Mouse (Mus musculus) MEL (cell line): ENCODE measurements at regions not wholly inside any gene's neighbourhood (a gene's known extent, or its start where the extent isn't known, plus 50 kb on each side); places are given as distances from the start of the nearest gene placed in this dataset.

Source experiments
- DNase-seq: peaks from one replicate; pipeline ENCODE4 v3.0.0; 2011; ENCODE audit warnings: low read depth, low spot score
- H3K27ac ChIP-seq: 2 replicates; pipeline ENCODE4 v1.5.1; 2012; ENCODE audit warnings: low read depth, mild to moderate bottlenecking, control low read depth, low read length, moderate library complexity; ENCODE audit not compliant: control insufficient read depth
- H3K27me3 ChIP-seq, 2 experiments: fragments of 150-350 bp in 1 of 2; sonication (generic) in 1 of 2; 2 replicates each; pipeline ENCODE4 v1.6.1; 2012; ENCODE audit warnings: low read length in 2 of 2, mild to moderate bottlenecking in 2 of 2, improper control_type of control experiment in 1 of 2, moderate library complexity in 1 of 2; ENCODE audit not compliant: insufficient read depth in 2 of 2, control insufficient read depth in 1 of 2
- H3K36me3 ChIP-seq, 2 experiments: 2 replicates each; pipeline ENCODE4 v1.6.1; 2012 to 2014; ENCODE audit warnings: low read length in 2 of 2, improper control_type of control experiment in 1 of 2, inconsistent platforms in 1 of 2, mild to moderate bottlenecking in 1 of 2; ENCODE audit not compliant: insufficient read depth in 2 of 2, control insufficient read depth in 1 of 2
- H3K4me1 ChIP-seq, 2 experiments: fragments of 150-350 bp in 1 of 2; sonication (generic) in 1 of 2; 2 replicates each; pipeline ENCODE4 v1.6.1; 2012; ENCODE audit warnings: low read length in 2 of 2, improper control_type of control experiment in 1 of 2, mild to moderate bottlenecking in 1 of 2; ENCODE audit not compliant: insufficient read depth in 2 of 2, control insufficient read depth in 1 of 2
- H3K4me3 ChIP-seq, 2 experiments: fragments of 150-350 bp in 1 of 2; sonication (generic) in 1 of 2; 2 replicates each; pipeline ENCODE4 v1.5.1; 2012; ENCODE audit warnings: low read depth in 2 of 2, low read length in 2 of 2, mild to moderate bottlenecking in 2 of 2, moderate library complexity in 2 of 2, control low read depth in 1 of 2, improper control_type of control experiment in 1 of 2; ENCODE audit not compliant: control insufficient read depth in 1 of 2, insufficient read depth in 1 of 2
- H3K79me2 ChIP-seq: 2 replicates; pipeline ENCODE4 v1.6.1; 2012; ENCODE audit warnings: mild to moderate bottlenecking, low read length, moderate library complexity; ENCODE audit not compliant: control insufficient read depth, poor library complexity, insufficient read depth
- H3K9ac ChIP-seq: 2 replicates; pipeline ENCODE4 v1.6.1; 2012; ENCODE audit warnings: low read depth, mild to moderate bottlenecking, control low read depth, low read length, moderate library complexity; ENCODE audit not compliant: control insufficient read depth, poor library complexity, severe bottlenecking
- H3K9me3 ChIP-seq: fragments of 150-350 bp; sonication (generic); replicated peaks from 2 replicates; pipeline ENCODE4 v1.6.1; 2012; ENCODE audit warnings: mild to moderate bottlenecking, low read length, improper control_type of control experiment, moderate library complexity; ENCODE audit not compliant: insufficient read depth
- BHLHE40 ChIP-seq: IDR thresholded peaks from 2 replicates; pipeline ENCODE4 v1.6.1; 2012; ENCODE audit warnings: low read depth, mild to moderate bottlenecking, inconsistent platforms, low read length, improper control_type of control experiment, borderline replicate concordance
- CTCF ChIP-seq, 3 experiments: IDR thresholded peaks in 2 of 3; conservative IDR thresholded peaks in 1 of 3; 2 replicates each; pipeline ENCODE4 v1.5.1; 2011 to 2012; ENCODE audit warnings: low read length in 3 of 3, low read depth in 2 of 3, mild to moderate bottlenecking in 2 of 3, improper control_type of control experiment in 1 of 3, inconsistent platforms in 1 of 3, mixed read lengths in 1 of 3, moderate library complexity in 1 of 3; ENCODE audit not compliant: control insufficient read depth in 1 of 3, insufficient read depth in 1 of 3, poor library complexity in 1 of 3, severe bottlenecking in 1 of 3
- EP300 ChIP-seq, 2 experiments: IDR thresholded peaks; 2 replicates each; pipeline ENCODE4 v1.6.1; 2011; ENCODE audit warnings: improper control_type of control experiment in 2 of 2, low read length in 2 of 2, low read depth in 1 of 2, mild to moderate bottlenecking in 1 of 2
- GABPA ChIP-seq: IDR thresholded peaks from 2 replicates; pipeline ENCODE4 v1.6.1; 2012; ENCODE audit warnings: low read depth, mild to moderate bottlenecking, inconsistent platforms, low read length, improper control_type of control experiment, moderate library complexity
- HCFC1 ChIP-seq: IDR thresholded peaks from 2 replicates; pipeline ENCODE4 v1.6.1; 2012; ENCODE audit warnings: low read depth, mild to moderate bottlenecking, inconsistent platforms, low read length, improper control_type of control experiment, moderate library complexity
- JUND ChIP-seq: IDR thresholded peaks from 2 replicates; pipeline ENCODE4 v1.6.1; 2011; ENCODE audit warnings: low read depth, mild to moderate bottlenecking, improper control_type of control experiment, low read length
- MAX ChIP-seq: IDR thresholded peaks from 2 replicates; pipeline ENCODE4 v1.6.1; 2011; ENCODE audit warnings: low read length, improper control_type of control experiment
- MXI1 ChIP-seq: IDR thresholded peaks from 2 replicates; pipeline ENCODE4 v1.6.1; 2011; ENCODE audit warnings: mild to moderate bottlenecking, low read depth, low read length, improper control_type of control experiment
- MYB ChIP-seq: IDR thresholded peaks from 2 replicates; pipeline ENCODE4 v1.6.1; 2011; ENCODE audit warnings: mild to moderate bottlenecking, low read depth, low read length, improper control_type of control experiment
- MYC ChIP-seq: IDR thresholded peaks from 2 replicates; pipeline ENCODE4 v1.6.1; 2011; ENCODE audit warnings: low read depth, mild to moderate bottlenecking, low read length, improper control_type of control experiment, moderate library complexity
- NRF1 ChIP-seq: IDR thresholded peaks from 2 replicates; pipeline ENCODE4 v1.6.1; 2014; ENCODE audit warnings: low read depth, mild to moderate bottlenecking, inconsistent platforms, low read length, improper control_type of control experiment, moderate library complexity; ENCODE audit not compliant: poor library complexity, insufficient read depth, severe bottlenecking
- POLR2A ChIP-seq, 2 experiments: IDR thresholded peaks; 2 replicates each; pipeline ENCODE4 v1.6.1; 2011 to 2012; ENCODE audit warnings: low read length in 2 of 2, mild to moderate bottlenecking in 2 of 2, control low read depth in 1 of 2, improper control_type of control experiment in 1 of 2, low read depth in 1 of 2, moderate library complexity in 1 of 2; ENCODE audit not compliant: control insufficient read depth in 1 of 2, insufficient read depth in 1 of 2, poor library complexity in 1 of 2
- POLR2AphosphoS2 ChIP-seq: IDR thresholded peaks from 2 replicates; pipeline ENCODE4 v1.6.1; 2011; ENCODE audit warnings: low read length, improper control_type of control experiment
- POLR2AphosphoS5 ChIP-seq: IDR thresholded peaks from 2 replicates; pipeline ENCODE4 v1.6.1; 2012; ENCODE audit warnings: low read depth, borderline replicate concordance, mild to moderate bottlenecking, inconsistent platforms, low read length, moderate library complexity, mixed read lengths
- RAD21 ChIP-seq: IDR thresholded peaks from 2 replicates; pipeline ENCODE4 v1.6.1; 2011; ENCODE audit warnings: mild to moderate bottlenecking, low read depth, low read length, improper control_type of control experiment
- RCOR1 ChIP-seq: IDR thresholded peaks from 2 replicates; pipeline ENCODE4 v1.6.1; 2012; ENCODE audit warnings: low read depth, mild to moderate bottlenecking, inconsistent platforms, low read length, improper control_type of control experiment
- SIN3A ChIP-seq: IDR thresholded peaks from 2 replicates; pipeline ENCODE4 v1.6.1; 2012; ENCODE audit warnings: low read length, improper control_type of control experiment, inconsistent platforms
- TBP ChIP-seq: IDR thresholded peaks from 2 replicates; pipeline ENCODE4 v1.8.0; 2011; ENCODE audit warnings: low read depth, low read length, improper control_type of control experiment
- ZNF384 ChIP-seq: IDR thresholded peaks from 2 replicates; pipeline ENCODE4 v1.6.1; 2012; ENCODE audit warnings: low read depth, mild to moderate bottlenecking, inconsistent platforms, low read length, improper control_type of control experiment

- Histone ChIP-seq H3K4me1 (no peaks in the 10 kb centered on the region), H3K4me3 (no peak overlapping the region), H3K27ac (no peak overlapping the region), H3K27me3 (no peaks in the 10 kb centered on the region), H3K79me2 (no peaks in the 10 kb centered on the region), H3K9ac (no peak overlapping the region), H3K9me3 (no peaks in the 10 kb centered on the region), H3K36me3 (no peaks in the 10 kb centered on the region)
- no peak for TF ChIP-seq POLR2AphosphoS2
- no peak for TF ChIP-seq MYB
- no peak for TF ChIP-seq MXI1
- TF ChIP-seq EP300 (IDR thresholded peaks at IDR 0.05; ENCODE audit: low read depth in 1 of 2, low read length in 2 of 2), result no peak
- no peak for DNase-seq
Observed at GRCm38 (mm10) chr2:133141341-133142035, 195.8 kb upstream of the Fermt1 start.

GRCm38 (mm10) chr2:133152461-133152860 lies 206.8 kb upstream of the Fermt1 start:
- Histone ChIP-seq H3K4me1 (no peaks in the 10 kb centered on the region), H3K27me3 (no peaks in the 10 kb centered on the region), H3K79me2 (no peaks in the 10 kb centered on the region), H3K4me3 (no peak overlapping the region), H3K36me3 (no peaks in the 10 kb centered on the region), H3K27ac (no peak overlapping the region), H3K9ac (no peak overlapping the region), H3K9me3 (no peaks in the 10 kb centered on the region)
- TF ChIP-seq NRF1 (no peak), RCOR1 (no peak), CTCF (IDR thresholded peaks at IDR 0.05 in 2 of 3, conservative IDR thresholded peaks at IDR 0.05 in 1 of 3; ENCODE audit: control insufficient read depth in 1 of 3, insufficient read depth in 1 of 3, low read depth in 2 of 3, low read length in 3 of 3, poor library complexity in 1 of 3, severe bottlenecking in 1 of 3) (no peak), POLR2A (IDR thresholded peaks at IDR 0.05; ENCODE audit: control insufficient read depth in 1 of 2, insufficient read depth in 1 of 2, low read depth in 1 of 2, low read length in 2 of 2, poor library complexity in 1 of 2) (no peak), RAD21 (no peak), ZNF384 (no peak), EP300 (IDR thresholded peaks at IDR 0.05; ENCODE audit: low read depth in 1 of 2, low read length in 2 of 2) (no peak), TBP (no peak), MAX (no peak), JUND (no peak), MYC (no peak), POLR2AphosphoS5 (no peak), BHLHE40 (no peak), HCFC1 (no peak), SIN3A (no peak), GABPA (no peak), MYB (no peak)
- DNase-seq, result no peak
